Mouse (Mus musculus) cerebellum, adult 11-12 months (tissue): ENCODE data around the gene Hmcn1.
A peak's percentile ranks its signal among the peaks of the same experiment; 100 is the strongest.

Experiments used
- DNase-seq: peaks from one replicate; pipeline ENCODE4 v3.0.0; 2022

The Hmcn1 gene

GRCm38 (mm10) chr1:150991745-150992554 lies 1.3 kb downstream of the Hmcn1 start:
- no peak for DNase-seq

GRCm38 (mm10) chr1:150984888-150985287 lies 8.3 kb downstream of the Hmcn1 start:
- DNase-seq = no peak

- DNase-seq = no peak
Measured at GRCm38 (mm10) chr1:150984092-150984503, 9.1 kb downstream of the Hmcn1 start.

GRCm38 (mm10) chr1:150978651-150979050 lies 14.6 kb downstream of the Hmcn1 start:
- DNase-seq = no peak

GRCm38 (mm10) chr1:150976263-150976662 lies 17.0 kb downstream of the Hmcn1 start:
- DNase-seq = no peak

DNA sequence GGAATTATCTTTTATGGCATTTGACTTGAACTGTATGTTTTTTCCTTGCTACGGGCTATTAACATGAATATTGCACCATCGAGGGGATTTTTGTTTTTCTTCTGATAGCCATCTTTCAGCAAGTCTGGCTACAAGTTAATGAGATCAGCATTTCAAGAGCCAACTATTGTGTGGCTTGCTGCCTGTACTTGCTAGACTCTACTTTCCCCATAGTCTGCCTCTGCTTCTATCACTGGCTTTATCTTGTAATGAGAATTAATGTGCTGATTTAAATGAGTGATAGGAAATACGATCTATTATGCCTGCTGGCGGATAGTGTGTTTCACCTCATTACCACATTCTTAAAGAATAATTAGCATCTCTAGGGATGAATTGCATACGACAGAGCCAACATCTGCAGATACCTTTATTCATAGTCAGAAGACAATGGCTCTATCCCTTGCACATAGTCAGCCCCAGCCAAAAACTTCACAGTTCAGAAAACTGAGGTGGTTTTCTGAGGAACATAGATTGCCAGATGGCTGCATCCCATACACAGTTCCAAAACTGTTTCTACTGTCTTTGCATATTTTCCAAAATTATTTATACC lies 33.7 kb downstream of the Hmcn1 start:
- no peak for DNase-seq

DNA sequence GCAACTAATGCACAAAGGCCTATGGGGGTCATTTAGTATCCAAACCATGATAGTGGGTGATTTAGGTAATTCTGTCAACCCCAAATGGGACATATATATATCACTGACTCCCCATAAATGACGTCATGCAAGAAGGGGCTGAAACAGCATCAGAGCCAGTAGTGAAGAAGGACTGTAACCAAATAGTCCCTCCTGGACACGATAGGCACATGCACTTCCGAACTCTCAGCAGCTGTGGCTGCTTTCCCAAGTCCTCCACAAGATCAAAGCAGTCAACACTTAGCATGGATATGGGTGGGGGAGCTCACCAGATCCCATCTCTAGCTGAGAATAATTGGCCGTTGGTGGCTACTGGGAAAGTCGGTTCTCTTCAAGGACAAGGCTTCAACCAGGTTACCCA lies 42.2 kb downstream of the Hmcn1 start:
- no peak for DNase-seq

DNA sequence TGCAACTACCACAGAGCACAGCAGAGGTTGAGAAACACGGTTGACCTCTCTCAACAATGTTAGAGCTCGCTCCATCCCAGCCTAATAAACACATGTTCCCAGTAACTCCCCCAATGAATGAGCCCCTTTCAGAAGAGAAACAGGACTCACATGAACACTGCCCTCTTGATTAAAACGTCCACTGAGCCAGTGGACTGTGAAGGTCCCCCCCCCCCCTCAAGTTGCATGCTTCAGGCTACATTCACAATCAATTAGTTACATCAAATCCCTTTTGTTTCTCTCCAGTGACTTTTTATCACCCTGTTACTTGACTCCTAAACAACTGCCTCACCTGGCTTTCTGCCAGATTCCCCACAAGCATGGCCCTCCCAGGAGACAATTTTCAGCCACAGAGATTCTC lies 43.2 kb downstream of the Hmcn1 start:
- no peak for DNase-seq

- DNase-seq = no peak
Measured at GRCm38 (mm10) chr1:150948911-150949310, 44.3 kb downstream of the Hmcn1 start.

DNA sequence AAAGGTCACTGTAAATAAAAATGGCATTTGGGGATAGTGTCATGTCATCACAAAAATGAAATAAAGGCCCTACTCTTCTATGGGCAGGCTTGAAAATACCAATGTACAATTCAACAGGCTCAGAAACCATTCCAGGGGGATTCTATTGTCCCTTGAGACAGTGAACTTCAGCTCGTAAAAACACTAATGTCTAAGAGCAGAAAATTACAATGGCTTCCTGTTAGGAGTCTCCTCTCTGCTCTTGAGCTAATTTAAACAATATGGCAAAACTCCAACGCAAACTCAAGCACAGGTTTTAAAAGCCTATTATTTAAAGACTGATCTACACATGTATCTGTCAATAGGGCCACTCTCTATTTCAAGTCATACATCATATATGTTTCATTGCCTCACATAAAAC lies 49.6 kb downstream of the Hmcn1 start:
- no peak for DNase-seq

GRCm38 (mm10) chr1:150942143-150942542 lies 51.1 kb downstream of the Hmcn1 start:
- DNase-seq = no peak

- DNase-seq = no peak
Measured at GRCm38 (mm10) chr1:150936821-150937220, 56.4 kb downstream of the Hmcn1 start.

DNA sequence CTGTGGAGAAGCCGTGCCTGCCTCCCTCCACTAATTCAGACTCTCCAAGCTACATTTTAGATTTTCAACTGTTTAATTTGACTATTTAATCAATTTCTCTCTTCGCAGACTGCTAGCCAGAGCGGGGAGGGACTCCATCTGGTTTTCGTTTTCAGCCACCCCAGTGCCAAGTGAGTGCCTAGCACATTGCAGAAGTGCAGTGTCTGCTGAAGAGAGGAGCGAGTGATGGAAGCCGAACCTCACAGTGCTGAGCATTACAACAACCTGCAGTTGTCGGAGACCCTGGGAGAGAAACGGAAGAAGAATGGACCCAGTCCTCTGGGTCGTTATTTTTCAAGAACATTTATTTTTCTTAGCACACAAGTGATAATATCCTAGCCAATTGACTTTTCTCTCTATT lies 59.6 kb downstream of the Hmcn1 start:
- no peak for DNase-seq

- no peak for DNase-seq
Measured at GRCm38 (mm10) chr1:150920860-150921259, 72.4 kb downstream of the Hmcn1 start.

DNA sequence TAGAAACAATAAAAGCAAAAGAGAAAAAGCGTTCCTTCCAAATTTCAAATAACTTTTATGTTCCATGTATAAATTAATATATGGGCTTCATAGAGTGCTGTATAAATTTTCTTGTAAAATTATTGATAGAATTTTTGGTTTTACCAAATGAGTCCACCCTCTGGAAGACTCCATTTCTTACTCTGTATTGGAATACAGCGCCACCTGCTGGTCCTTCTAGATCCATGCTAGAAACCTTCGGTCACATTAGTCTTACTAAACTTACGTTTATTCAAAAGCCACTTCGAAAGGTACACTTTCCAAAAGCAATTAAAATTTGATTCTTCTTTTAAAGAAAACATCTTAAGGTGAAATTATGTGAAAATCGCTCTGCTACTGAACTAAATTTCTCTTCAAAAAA lies 73.0 kb downstream of the Hmcn1 start:
- DNase-seq = peak; percentile 18

DNA sequence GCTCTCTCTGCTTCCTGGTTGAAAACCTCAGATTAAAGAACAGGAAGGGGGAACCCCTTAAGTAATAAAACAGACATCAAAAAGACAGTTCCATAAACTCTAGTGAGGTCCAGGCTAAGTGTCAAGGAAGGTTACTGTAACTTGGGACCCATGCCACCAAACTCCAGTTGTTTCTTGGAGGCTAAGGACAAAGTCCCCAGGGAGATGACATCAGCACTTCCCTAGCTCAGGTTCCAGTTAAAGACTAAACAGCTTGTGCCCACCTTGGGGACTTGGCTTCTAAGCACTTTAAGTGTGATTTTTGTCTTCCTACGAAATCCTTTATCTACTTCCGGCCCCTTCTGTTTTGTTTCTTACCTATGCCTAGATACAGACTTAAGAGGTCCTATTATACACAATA lies 78.3 kb downstream of the Hmcn1 start:
- DNase-seq = no peak

DNA sequence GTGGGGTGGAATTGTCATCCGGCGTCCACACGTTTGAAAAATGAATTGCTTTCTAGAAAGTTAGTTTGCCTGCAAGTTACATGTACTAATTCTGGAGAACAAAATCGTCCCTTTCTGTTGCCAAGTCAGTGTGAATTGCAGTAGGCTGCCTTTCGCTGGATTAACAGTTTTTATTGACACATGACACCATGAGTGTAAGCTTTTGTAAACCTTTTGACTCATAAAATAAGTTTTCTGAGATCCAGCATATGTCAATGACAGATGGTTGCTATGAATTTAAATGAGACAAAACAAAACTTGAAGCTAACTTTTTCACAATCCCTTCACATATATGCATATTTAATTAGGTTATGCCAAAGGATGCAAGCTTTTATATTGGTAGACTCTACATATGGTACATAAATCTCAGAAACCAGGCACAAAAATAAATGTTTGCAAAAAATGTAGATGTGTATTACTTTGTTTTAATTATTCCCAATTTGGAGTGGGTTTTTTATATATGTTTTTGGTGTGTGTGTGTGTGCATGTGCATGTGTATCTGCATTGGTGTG lies 79.6 kb downstream of the Hmcn1 start:
- no peak for DNase-seq

GRCm38 (mm10) chr1:150909642-150910041 lies 83.6 kb downstream of the Hmcn1 start:
- no peak for DNase-seq

GRCm38 (mm10) chr1:150893677-150894188 lies 99.5 kb downstream of the Hmcn1 start:
- DNase-seq = no peak

- no peak for DNase-seq
Measured at GRCm38 (mm10) chr1:150890017-150890416, 103.2 kb downstream of the Hmcn1 start.

DNA sequence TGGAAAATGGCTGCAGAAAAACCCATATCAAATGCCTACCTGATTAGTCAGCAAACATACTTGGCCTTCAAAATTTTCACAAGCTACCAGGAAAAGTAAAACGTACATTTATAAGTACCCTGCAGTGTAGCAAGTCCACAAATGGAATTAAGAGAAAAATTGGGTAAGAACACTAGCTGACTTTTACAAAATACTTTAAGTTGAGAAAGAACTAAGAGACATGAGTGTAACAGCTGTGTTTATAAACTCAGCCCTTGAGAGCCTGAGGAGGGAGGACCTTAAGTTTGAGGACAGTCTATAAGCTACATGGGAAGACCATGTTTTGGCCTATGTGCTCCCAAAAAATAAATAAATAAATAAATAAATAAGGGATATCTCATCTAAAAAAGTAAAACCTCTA lies 107.0 kb downstream of the Hmcn1 start:
- DNase-seq = no peak

DNA sequence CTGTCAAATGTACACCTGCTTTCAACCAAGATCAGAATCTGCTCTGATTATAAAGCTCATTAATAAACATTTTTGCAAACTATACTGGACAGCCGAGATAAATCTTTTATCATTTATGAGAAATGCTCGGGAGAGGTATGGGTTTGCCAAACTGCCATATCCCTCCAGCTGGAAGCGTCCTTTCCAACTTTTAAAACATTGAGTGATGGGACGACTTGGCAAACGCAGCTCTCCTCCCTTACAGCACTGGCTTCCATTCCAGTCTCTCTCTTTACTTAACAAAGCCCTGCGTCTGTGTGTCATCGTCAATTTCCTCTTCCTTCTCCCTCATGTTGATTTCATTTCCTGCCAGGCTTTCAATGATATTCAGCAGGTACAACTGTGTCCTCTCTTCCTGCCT lies 114.8 kb downstream of the Hmcn1 start:
- DNase-seq = no peak

- DNase-seq = no peak
Measured at GRCm38 (mm10) chr1:150877920-150878319, 115.3 kb downstream of the Hmcn1 start.

GRCm38 (mm10) chr1:150874025-150874424 lies 119.2 kb downstream of the Hmcn1 start:
- DNase-seq = no peak
